Mouse (Mus musculus): ENCODE results near the gene Tex22.

Tex22 gene

GRCm38 (mm10) chr12:113137260-113138213 is 63.2 kb downstream of the Tex22 start:
- DNase-seq (ENCODE audit: low read depth, low spot score) = no peak

GRCm38 (mm10) chr12:113138291-113138690 is 64.0 kb downstream of the Tex22 start:
- DNase-seq (ENCODE audit: low read depth, low spot score) = no peak
